21 mouse cellular contexts compared by ENCODE assay signal in the genomic region with DNA sequence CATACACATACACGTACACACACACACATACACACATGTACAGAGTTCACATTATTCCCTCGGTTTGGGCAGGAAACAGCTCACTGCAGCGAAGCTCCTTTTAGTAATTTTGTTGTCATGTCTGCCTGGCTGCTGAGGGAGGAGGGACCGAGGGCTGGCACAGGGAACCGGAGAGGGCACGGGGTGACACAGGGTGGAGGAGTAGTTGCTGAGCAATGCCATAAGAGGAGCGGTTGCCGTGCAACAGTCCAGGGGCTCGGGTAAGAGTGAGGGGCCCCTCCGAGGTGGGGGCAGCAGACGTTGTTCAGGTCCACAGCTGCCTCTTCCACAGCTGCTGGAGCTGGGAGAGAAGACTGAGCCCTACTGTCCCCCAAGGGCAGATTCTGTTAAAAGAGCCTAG. TPM values are rescaled to one million over a fixed set of nuclear protein-coding genes. Genes with fewer than 3 reads are reported as not detected.
DNase-seq lines count a peak whose midpoint lies in the region; ATAC-seq and TF ChIP-seq lines count a peak whose summit lies in the region.
"Had no signal": no experiment of that assay in that cellular context is flagged by ENCODE, and none has a peak within 500 bp of the region (broad histone marks: within the 10 kb centered on the region; RNA-seq: fewer than 3 reads in every experiment).

No protein-coding gene starts in this region.

- H3K36me3 ChIP-seq in hindbrain, embryonic 16.5 days (ENCODE audit: control insufficient read depth, insufficient read depth, low read length), result peaks cover 14% of the 10 kb centered on the region
- H3K36me3 ChIP-seq: heart, embryonic 12.5 days; limb, embryonic 12.5 days had no signal

- intact Hi-C loops in left cerebral cortex, adult 2 months (cut with DNase I), result no loop called here

- H3K4me2 ChIP-seq in hindbrain, embryonic 16.5 days (ENCODE audit: low read length), result no peak overlapping the region
- H3K4me2 ChIP-seq: forebrain, embryonic 13.5 days; heart, embryonic 12.5 days; limb, embryonic 12.5 days had no signal

- H3K9ac ChIP-seq in hindbrain, embryonic 16.5 days (ENCODE audit: low read depth, low read length), result no peak overlapping the region
- H3K9ac ChIP-seq: forebrain, embryonic 13.5 days; heart, embryonic 12.5 days; limb, embryonic 12.5 days had no signal

- ATAC-seq in hindbrain, embryonic 16.5 days, result no peak
- ATAC-seq: forebrain, embryonic 13.5 days; lung, postnatal 0 days had no signal

- H3K4me3 ChIP-seq in left cerebral cortex, adult 2 months, result no peak overlapping the region
- no peak overlapping the region for H3K4me3 ChIP-seq in hindbrain, embryonic 16.5 days (ENCODE audit: low read length)
- H3K4me3 ChIP-seq: forebrain, embryonic 13.5 days; heart, embryonic 12.5 days; limb, embryonic 12.5 days had no signal

- TF ChIP-seq CTCF in left cerebral cortex, adult 2 months (IDR thresholded peaks at IDR 0.05), result no peak

- H3K27ac ChIP-seq in left cerebral cortex, adult 2 months, result peak overlapping the region; percentile 66
- peak overlapping the region; percentile 40; the same call in 1 of the 2 replicates for H3K27ac ChIP-seq in hindbrain, embryonic 16.5 days (ENCODE audit: low read depth, low read length)
- H3K27ac ChIP-seq: forebrain, embryonic 13.5 days; limb, embryonic 12.5 days had no signal

- H3K4me1 ChIP-seq in hindbrain, embryonic 16.5 days (ENCODE audit: control insufficient read depth, insufficient read depth, low read depth, low read length), result no peaks in the 10 kb centered on the region
- H3K4me1 ChIP-seq: limb, embryonic 12.5 days had no signal

- no peaks in the 10 kb centered on the region for H3K27me3 ChIP-seq in hindbrain, embryonic 16.5 days (replicated peaks; ENCODE audit: control insufficient read depth, insufficient read depth, low read length)
- H3K27me3 ChIP-seq: forebrain, embryonic 13.5 days; heart, embryonic 12.5 days; limb, embryonic 12.5 days had no signal

- 44% methylated on average over 11 of the region's 11 CpGs for WGBS in hindbrain, embryonic 16.5 days

- no peaks in the 10 kb centered on the region for H3K9me3 ChIP-seq in hindbrain, embryonic 16.5 days (ENCODE audit: control insufficient read depth, low read length)
- H3K9me3 ChIP-seq: forebrain, embryonic 13.5 days; heart, embryonic 12.5 days; limb, embryonic 12.5 days; megakaryocyte, embryonic 14.5 days had no signal

- DNase-seq in cerebellum, adult 9-10 months, result peak; percentile 22
- no peak for DNase-seq in cerebellum, adult 11 months
- no peak for DNase-seq in left cerebral cortex, adult 2 months (ENCODE audit: extremely low spot score in 1 of 2, low spot score in 2 of 2)
- DNase-seq in left cerebral cortex, adult 18-20 months (ENCODE audit: low spot score in 2 of 2), result no peak
- peak; percentile 10 for DNase-seq in 3134 (ENCODE audit: extremely low read depth, insufficient read length, low spot score)
- no peak for DNase-seq in frontal cortex, postnatal 25 days (ENCODE audit: low spot score in 2 of 2)
- DNase-seq in retina, embryonic 14.5 days (ENCODE audit: low spot score), result no peak
- DNase-seq: gastrocnemius, postnatal 25 days; heart, postnatal 4 days; kidney, adult 2 months; kidney, postnatal 4 days; thymus, adult 18-20 months had no signal

RNA-seq across cellular contexts. Expression of a gene that starts 2.4 kb away (rescaled TPM):
- total RNA-seq in left cerebral cortex, adult 2 months (2021), result 10 to 100 TPM; 81.0 to 90.2 TPM
- total RNA-seq in left cerebral cortex, adult 18-20 months (2021), result 10 to 100 TPM; 71.0 to 71.7 TPM
- 17.5 and 20.4 TPM in 2 replicates for polyA plus RNA-seq in hindbrain, embryonic 16.5 days (2015; fragmentation: Nextera tagmentation; extraction: Ambion mirVana)

RNA-seq across cellular contexts. Expression of a gene that starts 14.8 kb away (rescaled TPM):
- 1 to 10 TPM; 2.5 to 4.1 TPM for total RNA-seq in left cerebral cortex, adult 2 months (2021)
- total RNA-seq in left cerebral cortex, adult 18-20 months (2021), result 1 to 10 TPM; 1.4 to 3.0 TPM
- polyA plus RNA-seq in hindbrain, embryonic 16.5 days (2015; fragmentation: Nextera tagmentation; extraction: Ambion mirVana), result 0.99 and 1.6 TPM in 2 replicates

RNA-seq across cellular contexts. Expression of a gene that starts 31.6 kb away (rescaled TPM):
- total RNA-seq in left cerebral cortex, adult 2 months (2021), result 100 to 1,000 TPM; 437 to 438 TPM
- 100 to 1,000 TPM; 403 to 436 TPM for total RNA-seq in left cerebral cortex, adult 18-20 months (2021)
- polyA plus RNA-seq in hindbrain, embryonic 16.5 days (2015; fragmentation: Nextera tagmentation; extraction: Ambion mirVana), result 64.9 and 70.2 TPM in 2 replicates

RNA-seq across cellular contexts. Expression of a gene that starts 58.3 kb away (rescaled TPM):
- total RNA-seq in left cerebral cortex, adult 2 months (2021), result not detected
- not detected for total RNA-seq in left cerebral cortex, adult 18-20 months (2021)
- polyA plus RNA-seq in hindbrain, embryonic 16.5 days (2015; fragmentation: Nextera tagmentation; extraction: Ambion mirVana), result not detected in 2 replicates
- total RNA-seq: gastrocnemius, postnatal 25 days; heart, postnatal 4 days had no signal
- polyA plus RNA-seq: brain, embryonic 14.5 days; embryonic facial prominence, embryonic 14.5 days; forebrain, embryonic 13.5 days; heart, embryonic 12.5 days; kidney, adult 2 months; limb, embryonic 12.5 days; lung, postnatal 0 days; urinary bladder, adult 2 months had no signal

Comparison
In these comparisons a context has a peak if more than half of its experiments do, and no peak if none do; other contexts are left out.
1. DNase-seq: peak in cerebellum, adult 9-10 months (single experiment) and 3134 (single experiment); none in cerebellum, adult 11 months (single experiment), left cerebral cortex, adult 2 months (0 of 2), left cerebral cortex, adult 18-20 months (0 of 2), frontal cortex, postnatal 25 days (0 of 2) and retina, embryonic 14.5 days (single experiment).